Mouse (Mus musculus) mesoderm, embryonic 11.5 days (tissue): Measurements from ENCODE around the gene Etv3.

Experiments
- DNase-seq: peaks from one replicate; pipeline ENCODE4 v3.0.0-alpha.2; 2012; ENCODE audit warnings: low read depth, low spot score

Etv3 gene

DNA sequence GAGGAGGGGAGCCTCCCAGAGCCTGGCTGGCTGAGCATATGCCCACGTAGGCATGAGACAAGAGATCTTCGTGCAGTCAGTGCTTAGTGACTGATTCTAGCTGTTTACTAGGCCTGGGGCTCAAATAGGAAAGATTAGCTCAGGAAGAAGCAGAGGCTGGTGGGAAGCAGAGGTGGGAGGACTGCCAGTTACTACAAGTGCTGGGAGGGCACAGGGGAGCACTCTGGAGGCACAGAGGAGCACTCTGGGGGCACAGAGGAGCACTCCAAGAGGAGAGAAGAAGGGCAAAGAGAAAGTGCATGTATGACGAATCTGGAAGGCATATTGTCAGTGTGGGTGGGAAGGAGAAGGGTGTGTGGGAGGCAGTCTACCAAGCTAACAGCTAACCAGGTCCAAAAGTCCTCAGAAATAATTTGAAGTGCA, 30.9 kb downstream of the Etv3 start:
- no peak for DNase-seq

DNA sequence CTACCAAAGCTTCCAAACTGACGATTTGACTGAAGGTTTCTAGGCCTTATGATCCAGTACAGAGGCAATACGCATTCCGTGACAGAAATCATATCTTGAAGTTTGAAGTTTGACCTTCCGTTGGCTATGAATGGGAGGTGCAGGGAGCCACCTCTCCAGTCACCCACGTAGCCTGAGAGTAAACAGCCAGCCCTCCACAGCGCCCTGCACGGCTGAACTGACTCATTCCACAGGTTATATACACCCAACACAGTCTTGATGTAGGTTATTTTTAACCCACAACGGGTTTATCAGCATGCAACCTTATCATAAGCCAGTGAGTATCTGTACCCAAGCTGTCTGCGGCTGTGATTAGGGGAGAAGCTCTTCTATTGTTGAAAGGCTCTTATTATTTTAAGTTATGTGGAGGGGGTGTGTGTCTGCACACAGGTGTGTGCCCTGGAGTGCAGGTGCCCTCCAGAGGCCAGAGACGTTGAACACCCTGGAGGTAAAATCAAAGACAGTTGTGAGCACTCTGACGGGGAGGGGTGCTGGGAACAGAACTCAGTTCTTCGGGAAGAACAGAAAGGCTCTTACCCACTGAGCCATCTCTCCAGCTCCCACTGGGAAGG, 31.6 kb downstream of the Etv3 start:
- DNase-seq, result no peak

DNA sequence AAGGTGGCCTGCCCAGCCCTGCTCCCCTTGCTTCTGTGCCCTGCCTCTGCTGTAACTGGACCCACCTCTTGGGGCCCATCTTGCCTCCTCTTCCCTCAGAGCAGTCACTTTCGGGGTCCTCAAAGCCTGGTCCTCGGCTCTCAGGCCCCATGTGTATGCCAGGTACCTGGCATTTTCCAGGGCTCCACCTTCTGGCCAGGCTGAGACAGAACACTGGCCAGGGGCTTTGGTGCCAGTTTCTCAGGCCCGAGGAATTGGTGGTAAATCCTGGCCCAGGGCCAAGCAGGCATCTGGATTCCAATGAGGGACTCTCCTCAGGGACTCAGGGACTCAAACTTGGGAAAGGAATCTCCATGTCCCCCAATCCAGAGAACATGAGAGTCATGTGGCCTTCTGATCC, 34.9 kb downstream of the Etv3 start:
- no peak for DNase-seq

DNA sequence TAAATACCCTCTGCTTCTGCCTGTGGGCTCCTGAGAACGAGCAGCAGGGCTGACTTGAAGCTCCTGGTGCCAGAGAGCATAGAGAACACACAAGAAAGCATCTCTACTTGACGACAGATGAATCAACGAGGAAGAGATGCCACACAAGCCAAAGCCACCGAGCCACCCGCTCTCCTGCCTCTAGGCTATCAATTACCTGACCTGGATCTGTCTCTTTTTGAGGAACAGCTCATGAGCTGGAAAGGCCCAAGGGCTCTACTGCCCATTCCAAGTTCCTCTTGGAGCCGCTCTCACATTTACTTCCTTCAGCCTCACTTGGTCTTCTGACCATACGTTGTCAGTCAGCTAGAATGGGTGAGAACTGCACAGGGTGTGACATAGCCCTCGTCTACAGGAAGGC, 36.2 kb downstream of the Etv3 start:
- DNase-seq, result no peak

DNA sequence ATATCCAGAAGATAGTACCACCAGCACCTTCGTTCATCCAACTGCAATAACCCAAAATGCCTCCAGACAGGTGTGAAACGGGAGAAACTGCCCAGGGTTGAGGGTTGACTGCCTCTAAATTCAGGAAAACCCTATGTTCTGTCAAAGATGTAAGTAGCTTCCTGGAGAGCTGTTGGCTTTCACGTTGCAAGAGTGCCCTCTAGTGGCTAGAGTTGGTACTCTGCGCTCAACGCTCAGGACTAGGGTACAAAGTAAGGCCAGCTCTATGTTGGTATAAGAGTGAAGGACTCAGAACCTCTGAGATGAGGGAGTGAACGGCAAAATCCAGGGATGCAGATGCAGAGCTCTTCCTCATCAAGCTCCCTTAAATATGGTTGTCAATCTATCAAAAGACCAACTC, 37.2 kb downstream of the Etv3 start:
- peak; percentile 87 for DNase-seq

DNA sequence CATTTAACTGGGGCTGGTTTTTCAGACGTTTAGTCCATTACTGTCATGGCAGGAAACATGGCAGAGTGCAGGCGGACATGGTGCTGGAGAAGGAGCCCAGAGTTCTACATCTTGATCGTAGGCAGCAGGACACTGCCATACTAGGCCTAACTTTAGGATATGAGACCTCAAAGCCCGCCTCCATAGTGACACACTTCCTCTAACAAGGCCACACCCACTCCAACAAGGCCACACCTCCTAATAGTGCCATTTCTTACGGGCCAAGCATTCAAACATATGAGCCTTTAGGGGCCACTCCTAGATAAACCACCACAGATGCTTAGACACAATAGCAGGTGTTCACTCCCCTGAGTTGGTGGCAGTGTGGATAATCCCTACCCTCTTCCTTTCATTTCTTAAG, 38.3 kb downstream of the Etv3 start:
- no peak for DNase-seq

DNA sequence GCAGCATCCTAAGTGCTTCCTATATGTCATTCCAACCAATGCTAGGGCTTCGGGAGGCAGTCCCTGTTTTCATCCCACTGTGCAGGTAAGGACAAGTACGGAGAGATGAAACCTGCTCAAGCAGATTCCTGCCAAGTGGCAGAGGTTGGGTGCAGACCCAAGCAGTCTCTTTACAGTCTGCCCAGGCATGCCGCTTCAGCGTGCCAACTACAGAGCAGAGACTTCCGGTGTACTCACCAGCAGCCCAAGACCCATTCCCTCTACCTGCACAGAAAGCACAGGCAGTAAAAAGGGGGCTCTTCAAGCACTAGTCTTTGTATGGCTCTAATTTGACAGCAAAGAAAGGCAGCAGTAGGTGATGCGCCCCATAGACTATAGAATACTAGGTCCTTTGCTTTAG, 40.4 kb downstream of the Etv3 start:
- DNase-seq, result no peak

DNA sequence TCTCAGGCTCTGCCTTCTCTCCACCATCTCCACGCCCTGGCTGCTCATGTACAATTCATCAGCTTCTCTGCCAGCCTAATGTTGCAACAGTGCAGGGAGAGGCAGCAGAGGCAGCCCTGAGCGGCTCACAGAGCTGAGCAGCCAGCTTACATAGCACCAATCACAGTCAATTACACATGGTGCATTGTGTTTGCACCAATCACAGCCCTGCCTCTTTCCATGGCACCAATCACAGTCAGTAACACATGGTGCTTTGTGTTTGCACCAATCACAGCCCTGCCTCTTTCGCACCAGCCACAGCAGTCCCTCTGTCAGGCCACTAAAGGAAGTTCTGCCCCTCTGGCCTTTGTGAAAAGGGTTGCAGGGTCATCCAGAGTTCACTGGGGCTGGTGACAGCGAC, 40.9 kb downstream of the Etv3 start:
- peak; percentile 93 for DNase-seq

DNA sequence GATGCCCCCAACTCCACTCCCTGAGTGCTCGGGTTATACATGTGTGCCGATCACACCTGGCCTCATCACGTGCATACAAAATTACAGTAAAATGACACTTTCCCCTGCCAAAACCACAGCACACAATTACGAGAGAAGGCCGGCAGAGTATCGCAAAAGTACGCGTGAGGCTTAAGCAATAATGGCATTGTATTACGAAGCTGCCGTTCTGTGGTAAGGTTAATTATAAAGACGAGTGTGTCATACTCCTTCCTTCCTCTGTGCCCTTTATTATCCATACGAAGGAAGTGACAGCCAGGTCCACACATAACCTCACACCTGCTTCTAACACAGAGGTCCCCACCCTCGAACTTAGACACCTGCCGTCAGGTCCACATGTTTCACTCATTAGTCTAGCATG, 42.3 kb downstream of the Etv3 start:
- DNase-seq, result no peak

DNA sequence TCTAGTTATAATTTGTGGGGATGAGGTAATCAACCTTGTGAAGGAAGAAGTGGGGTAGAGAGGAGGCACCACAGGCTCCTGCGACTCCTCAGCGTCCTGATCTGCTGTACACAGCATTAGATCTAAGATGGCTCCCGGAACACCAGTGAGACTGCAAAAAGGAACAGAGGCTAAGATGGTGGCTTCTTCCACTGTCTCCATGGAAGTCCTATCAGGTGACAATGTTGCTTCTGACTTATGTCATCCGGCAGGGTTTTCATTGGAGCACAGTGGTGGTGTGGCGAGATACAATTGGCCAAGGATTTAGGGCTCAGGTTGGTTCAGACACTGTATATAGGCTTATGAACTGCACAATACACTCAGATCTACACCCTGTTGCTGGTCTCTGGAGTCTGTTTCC, 43.5 kb downstream of the Etv3 start:
- no peak for DNase-seq

DNA sequence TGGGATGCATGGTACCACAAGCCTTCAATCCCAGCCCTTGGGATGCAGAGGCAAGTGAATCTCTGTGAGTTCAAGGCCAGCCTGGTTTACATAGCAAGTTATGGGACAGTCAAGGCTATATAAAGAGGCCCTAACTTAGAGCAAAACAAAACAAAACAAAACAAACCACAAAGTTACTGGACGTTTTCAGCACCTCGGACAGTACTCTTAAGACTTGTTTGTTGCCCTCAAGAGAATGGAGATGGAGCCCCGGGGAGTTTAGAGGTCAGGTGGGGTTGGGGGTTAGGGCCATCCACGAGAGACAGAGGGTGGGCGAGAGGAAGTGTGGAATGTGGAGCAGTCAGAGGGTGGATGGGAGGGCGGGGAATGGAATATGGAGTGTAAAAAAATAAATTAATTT, 50.6 kb downstream of the Etv3 start:
- peak; percentile 57 for DNase-seq

DNA sequence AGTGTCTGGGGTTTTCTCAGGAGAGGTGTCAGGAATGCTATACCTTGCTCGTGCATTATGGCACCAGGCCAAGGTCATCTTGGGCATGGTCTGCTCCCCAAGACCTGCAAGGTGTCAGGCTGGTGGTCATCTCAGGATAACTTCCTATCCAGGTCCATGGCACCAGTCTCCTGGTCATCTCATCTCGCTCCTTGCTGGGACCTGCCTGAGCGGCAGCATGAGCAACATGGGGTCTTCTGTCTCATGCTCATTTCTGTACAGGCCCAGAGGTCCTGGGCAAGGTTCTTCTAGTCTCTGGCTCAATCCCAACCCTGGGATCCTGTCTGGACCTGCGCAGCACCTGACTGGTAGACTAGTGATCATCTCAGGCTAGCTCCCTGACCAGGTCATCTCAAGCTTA, 57.1 kb downstream of the Etv3 start:
- DNase-seq, result no peak
